24 mouse cellular contexts compared by ENCODE assay signal in genomic region chr8:93697206-93697605, GRCm38 (mm10).
DNase-seq lines count a peak whose midpoint lies in the region; ATAC-seq and TF ChIP-seq lines count a peak whose summit lies in the region.
"Had no signal": no experiment of that assay in that cellular context is flagged by ENCODE, and none has a peak within 500 bp of the region (broad histone marks: within the 10 kb centered on the region; RNA-seq: fewer than 3 reads in every experiment).

No protein-coding gene starts in this region.

- no peak overlapping the region for H3K4me3 ChIP-seq in midbrain, embryonic 14.5 days (replicated peaks; ENCODE audit: low read depth, low read length)
- no peak overlapping the region for H3K4me3 ChIP-seq in midbrain, postnatal 0 days (ENCODE audit: low read depth, low read length)
- H3K4me3 ChIP-seq: forebrain, embryonic 12.5 days; heart, embryonic 13.5 days; hindbrain, embryonic 12.5 days; limb, embryonic 13.5 days; liver, embryonic 13.5 days; midbrain, embryonic 12.5 days; myocyte; neural tube, embryonic 13.5 days had no signal

- no peak overlapping the region for H3K27ac ChIP-seq in midbrain, embryonic 14.5 days (replicated peaks; ENCODE audit: low read depth, low read length)
- H3K27ac ChIP-seq in midbrain, postnatal 0 days (ENCODE audit: low read depth, low read length), result no peak overlapping the region
- H3K27ac ChIP-seq: forebrain, embryonic 12.5 days; heart, embryonic 13.5 days; hindbrain, embryonic 12.5 days; limb, embryonic 13.5 days; liver, embryonic 13.5 days; midbrain, embryonic 12.5 days; neural tube, embryonic 13.5 days; stomach, postnatal 0 days had no signal

- TF ChIP-seq CTCF in midbrain, postnatal 0 days (IDR thresholded peaks at IDR 0.05), result no peak

- no peak overlapping the region for H3K9ac ChIP-seq in midbrain, embryonic 14.5 days (replicated peaks; ENCODE audit: low read length)
- no peak overlapping the region for H3K9ac ChIP-seq in midbrain, postnatal 0 days (replicated peaks; ENCODE audit: low read length, poor library complexity, severe bottlenecking)
- H3K9ac ChIP-seq: forebrain, embryonic 12.5 days; heart, embryonic 13.5 days; hindbrain, embryonic 12.5 days; limb, embryonic 13.5 days; liver, embryonic 13.5 days; midbrain, embryonic 12.5 days; neural tube, embryonic 13.5 days had no signal

- DNase-seq in cerebellum, postnatal 10 days, result peak; percentile 21 to 25
- DNase-seq in cerebellum, postnatal 36 days, result no peak
- DNase-seq in heart, postnatal 10 days, result peak; percentile 5 to 14
- DNase-seq in heart, adult 18-20 months, result no peak
- DNase-seq in midbrain, embryonic 14.5 days, result peak; percentile 36
- DNase-seq in midbrain, postnatal 0 days (ENCODE audit: low spot score), result no peak
- DNase-seq in brain, adult 2 months (ENCODE audit: low read depth, low spot score), result peak; percentile 23
- DNase-seq: cerebellum, adult 18-20 months; gastrocnemius, postnatal 10 days; kidney, adult 18-20 months; kidney, postnatal 4 days; liver, embryonic 13.5 days; thymus, adult 2 months; thymus, postnatal 4 days had no signal

- no peaks in the 10 kb centered on the region for H3K36me3 ChIP-seq in midbrain, embryonic 14.5 days (ENCODE audit: control insufficient read depth, insufficient read depth, low read length)
- no peaks in the 10 kb centered on the region for H3K36me3 ChIP-seq in midbrain, postnatal 0 days (ENCODE audit: insufficient read depth, low read length)
- H3K36me3 ChIP-seq: forebrain, embryonic 12.5 days; heart, embryonic 13.5 days; hindbrain, embryonic 12.5 days; limb, embryonic 13.5 days; liver, embryonic 13.5 days; midbrain, embryonic 12.5 days; neural tube, embryonic 13.5 days had no signal

- H3K27me3 ChIP-seq in midbrain, embryonic 14.5 days (ENCODE audit: control insufficient read depth, insufficient read depth, low read length), result no peaks in the 10 kb centered on the region
- H3K27me3 ChIP-seq in midbrain, postnatal 0 days (ENCODE audit: insufficient read depth, low read length), result no peaks in the 10 kb centered on the region
- H3K27me3 ChIP-seq: forebrain, embryonic 12.5 days; heart, embryonic 13.5 days; hindbrain, embryonic 12.5 days; limb, embryonic 13.5 days; liver, embryonic 13.5 days; midbrain, embryonic 12.5 days; neural tube, embryonic 13.5 days had no signal

- 76% methylated on average over 7 of the region's 7 CpGs for WGBS in midbrain, embryonic 14.5 days
- 57% methylated on average over 7 of the region's 7 CpGs for WGBS in midbrain, postnatal 0 days

- H3K4me1 ChIP-seq in midbrain, embryonic 14.5 days (ENCODE audit: control insufficient read depth, insufficient read depth, low read length), result no peaks in the 10 kb centered on the region
- no peaks in the 10 kb centered on the region for H3K4me1 ChIP-seq in midbrain, postnatal 0 days (ENCODE audit: insufficient read depth, low read length)
- H3K4me1 ChIP-seq: hindbrain, embryonic 12.5 days; limb, embryonic 13.5 days; liver, embryonic 13.5 days; neural tube, embryonic 13.5 days had no signal

- intact Hi-C loops in heart, postnatal 10 days (cut with DNase I), result no loop called here

- no peak overlapping the region for H3K4me2 ChIP-seq in midbrain, embryonic 14.5 days (ENCODE audit: low read length)
- no peak overlapping the region for H3K4me2 ChIP-seq in midbrain, postnatal 0 days (ENCODE audit: low read depth, low read length, poor library complexity, severe bottlenecking)
- H3K4me2 ChIP-seq: forebrain, embryonic 12.5 days; heart, embryonic 13.5 days; hindbrain, embryonic 12.5 days; limb, embryonic 13.5 days; liver, embryonic 13.5 days; midbrain, embryonic 12.5 days; neural tube, embryonic 13.5 days had no signal

- no peak for ATAC-seq in midbrain, embryonic 14.5 days (ENCODE audit: low FRiP score, low TSS enrichment)
- ATAC-seq in midbrain, postnatal 0 days (ENCODE audit: low FRiP score), result no peak
- ATAC-seq in erythroblast, adult 5-6 weeks (replicated peaks; ENCODE audit: low FRiP score, poor library complexity, severe bottlenecking), result no peak
- ATAC-seq: inflammation-experienced regulatory T-cells, adult 6 months had no signal

- no peaks in the 10 kb centered on the region for H3K9me3 ChIP-seq in midbrain, embryonic 14.5 days (ENCODE audit: control insufficient read depth, low read length)
- H3K9me3 ChIP-seq in midbrain, postnatal 0 days (ENCODE audit: low read length), result no peaks in the 10 kb centered on the region
- H3K9me3 ChIP-seq: forebrain, embryonic 12.5 days; heart, embryonic 13.5 days; hindbrain, embryonic 12.5 days; limb, embryonic 13.5 days; liver, embryonic 13.5 days; midbrain, embryonic 12.5 days; neural tube, embryonic 13.5 days had no signal

Comparison
In these comparisons a context has a peak if more than half of its experiments do, and no peak if none do; other contexts are left out.
1. DNase-seq: peak in cerebellum, postnatal 10 days (2 of 2), heart, postnatal 10 days (2 of 2), midbrain, embryonic 14.5 days (single experiment) and brain, adult 2 months (single experiment); none in cerebellum, postnatal 36 days (0 of 2), heart, adult 18-20 months (0 of 2) and midbrain, postnatal 0 days (single experiment).